In genomic region chrX:13039211-13039610, GRCm38 (mm10) we compare ENCODE assay signal across 10 mouse cellular contexts. TPM values are rescaled to one million over a fixed set of nuclear protein-coding genes. Genes with fewer than 3 reads are reported as not detected.
DNase-seq lines count a peak whose midpoint lies in the region; ATAC-seq and TF ChIP-seq lines count a peak whose summit lies in the region.
"Had no signal": no experiment of that assay in that cellular context is flagged by ENCODE, and none has a peak within 500 bp of the region (broad histone marks: within the 10 kb centered on the region; RNA-seq: fewer than 3 reads in every experiment).

No protein-coding gene starts in this region.

- H3K36me3 ChIP-seq in heart, adult 2 months (ENCODE audit: control insufficient read depth, insufficient read depth, low read length) = no peaks in the 10 kb centered on the region
- no peaks in the 10 kb centered on the region for H3K36me3 ChIP-seq in intestine, postnatal 0 days (ENCODE audit: control insufficient read depth, insufficient read depth)
- H3K36me3 ChIP-seq: embryonic facial prominence, embryonic 13.5 days had no signal

- peak; percentile 15 to 24 for DNase-seq in heart, adult 2 months
- no peak for DNase-seq in heart, postnatal 25 days (ENCODE audit: low spot score)
- peak; percentile 14 for DNase-seq in MN1 (ENCODE audit: low spot score)
- peak; percentile 54 to 65 for DNase-seq in cerebellum, postnatal 25 days
- DNase-seq in layer of hippocampus, postnatal 36 days = peak; percentile 9 to 10
- no peak for DNase-seq in adrenal gland, adult 18-20 months (ENCODE audit: low spot score in 2 of 2)
- DNase-seq in retina, postnatal 1 day = no peak

- no peak overlapping the region for H3K4me2 ChIP-seq in intestine, postnatal 0 days (replicated peaks; ENCODE audit: low read depth)
- H3K4me2 ChIP-seq: embryonic facial prominence, embryonic 13.5 days had no signal

- H3K9ac ChIP-seq in heart, adult 2 months (ENCODE audit: low read depth, low read length) = no peak overlapping the region
- H3K9ac ChIP-seq in intestine, postnatal 0 days (ENCODE audit: low read depth, low read length) = no peak overlapping the region
- H3K9ac ChIP-seq: embryonic facial prominence, embryonic 13.5 days had no signal

- H3K27ac ChIP-seq in heart, adult 2 months = no peak overlapping the region; the same call in 1 of the 2 replicates
- H3K27ac ChIP-seq in intestine, postnatal 0 days (ENCODE audit: low read depth, low read length) = no peak overlapping the region
- H3K27ac ChIP-seq: embryonic facial prominence, embryonic 13.5 days; macrophage had no signal

- TF ChIP-seq EP300 in heart, adult 2 months (IDR thresholded peaks at IDR 0.05; ENCODE audit: insufficient read depth, low read depth, low read length) = no peak

- no peak for TF ChIP-seq POLR2A in heart, adult 2 months (IDR thresholded peaks at IDR 0.05; ENCODE audit: insufficient read depth, low read depth, low read length)

- no peak for ATAC-seq in intestine, postnatal 0 days

- H3K27me3 ChIP-seq in heart, adult 2 months (ENCODE audit: control insufficient read depth, insufficient read depth, low read length) = no peaks in the 10 kb centered on the region
- no peaks in the 10 kb centered on the region for H3K27me3 ChIP-seq in intestine, postnatal 0 days (replicated peaks; ENCODE audit: control insufficient read depth, insufficient read depth, low read length)

- WGBS in heart, adult 2 months = 32% methylated on average over 3 of the region's 3 CpGs
- 49% methylated on average over 3 of the region's 3 CpGs for WGBS in intestine, postnatal 0 days

- H3K79me2 ChIP-seq in heart, adult 2 months (replicated peaks; ENCODE audit: control insufficient read depth, insufficient read depth, low read length) = no peaks in the 10 kb centered on the region

- intact Hi-C loops in heart, adult 2 months (cut with DNase I) = no loop called here
- intact Hi-C loops in heart, postnatal 25 days (cut with DNase I) = loop anchor here (10.0 kb wide), 2 partner anchors 94 to 164 kb away; no protein-coding TSS in a partner anchor

- no peaks in the 10 kb centered on the region for H3K9me3 ChIP-seq in intestine, postnatal 0 days (ENCODE audit: control insufficient read depth)
- H3K9me3 ChIP-seq: embryonic facial prominence, embryonic 13.5 days had no signal

- peaks cover 2% of the 10 kb centered on the region; the same call in 1 of the 2 replicates for H3K4me1 ChIP-seq in heart, adult 2 months (ENCODE audit: control insufficient read depth, insufficient read depth, low read length)
- H3K4me1 ChIP-seq in intestine, postnatal 0 days (replicated peaks; ENCODE audit: control insufficient read depth, insufficient read depth, low read length) = no peaks in the 10 kb centered on the region
- H3K4me1 ChIP-seq: embryonic facial prominence, embryonic 13.5 days had no signal

- TF ChIP-seq CTCF in heart, adult 2 months (IDR thresholded peaks at IDR 0.05) = no peak
- TF ChIP-seq CTCF in intestine, postnatal 0 days (IDR thresholded peaks at IDR 0.05; ENCODE audit: low read depth) = no peak

- H3K4me3 ChIP-seq in heart, adult 2 months = no peak overlapping the region
- H3K4me3 ChIP-seq in intestine, postnatal 0 days (ENCODE audit: low read depth, low read length) = no peak overlapping the region
- H3K4me3 ChIP-seq: embryonic facial prominence, embryonic 13.5 days had no signal

RNA-seq across cellular contexts. Expression of gene Usp9x, which starts 32.1 kb away (rescaled TPM):
- 100 to 1,000 TPM; 142 to 170 TPM for total RNA-seq in heart, adult 2 months (2021)
- 17.7 and 35.3 TPM in 2 replicates for polyA plus RNA-seq in heart, adult 2 months (2012; rRNA removed)
- total RNA-seq in heart, postnatal 25 days (2021) = 100 to 1,000 TPM; 137 to 155 TPM
- 100 to 1,000 TPM; 222 to 240 TPM for total RNA-seq in layer of hippocampus, postnatal 36 days (2021)
- 16.4 and 17.3 TPM in 2 replicates for polyA plus RNA-seq in intestine, postnatal 0 days (2015; fragmentation: Nextera tagmentation; extraction: Ambion mirVana)
- 100 to 1,000 TPM; 173 to 207 TPM for total RNA-seq in adrenal gland, adult 18-20 months (2021)

Comparison
In these comparisons a context has a peak if more than half of its experiments do, and no peak if none do; other contexts are left out.
1. DNase-seq: peak in heart, adult 2 months (2 of 2), MN1 (single experiment), cerebellum, postnatal 25 days (2 of 2) and layer of hippocampus, postnatal 36 days (2 of 2); none in heart, postnatal 25 days (single experiment), adrenal gland, adult 18-20 months (0 of 2) and retina, postnatal 1 day (single experiment).